Mouse (Mus musculus) layer of hippocampus, adult 18-20 months (tissue): ENCODE data around the gene Tmod1. TPM values are rescaled to one million over a fixed set of nuclear protein-coding genes. Genes with fewer than 3 reads are reported as not detected.

Source experiments
- DNase-seq, 2 experiments: peaks; one replicate each; pipeline ENCODE4 v3.0.0; 2022; ENCODE audit warnings: low spot score in 2 of 2
- long read RNA-seq: library from polyadenylated mRNA; stranded (forward); transcript quantifications from one replicate; pipeline ENCODE4 v2.0.0, GENCODE M21; 2021
- total RNA-seq, 2 experiments: library from RNA; stranded (reverse); gene quantifications; 2 replicates each; pipeline ENCODE4 v1.2.3; 2021

The Tmod1 gene
- 10 to 100 TPM; 20.6 to 22.8 TPM for total RNA-seq
- long read RNA-seq, transcript Tmod1-201 (10 exons, 3,158 nt), result major isoform, 26 of 31 reads
- long read RNA-seq, partial matches to known transcripts, result 1 of 31 reads
- long read RNA-seq, other reads (novel, unspliced or antisense), result 4 of 31 reads

- DNase-seq, result peak in 1 of 2 experiments; percentile 72
Measured at GRCm38 (mm10) chr4:46038892-46039751, at the start of gene Tmod1. Tmod1 (plus strand) TSS chr4:46038935.

- no peak for DNase-seq
Measured at GRCm38 (mm10) chr4:45990427-45991135, 48.2 kb upstream of the Tmod1 start.

- peak; percentile 66 to 88 for DNase-seq
Measured at GRCm38 (mm10) chr4:45998536-45998935, 40.2 kb upstream of the Tmod1 start.

- DNase-seq, result no peak
Measured at GRCm38 (mm10) chr4:46008142-46008793, 30.5 kb upstream of the Tmod1 start.

- no peak for DNase-seq
Measured at GRCm38 (mm10) chr4:46011698-46012097, 27.0 kb upstream of the Tmod1 start.

GRCm38 (mm10) chr4:46015605-46016004 lies 23.1 kb upstream of the Tmod1 start:
- DNase-seq, result no peak

GRCm38 (mm10) chr4:46023021-46023481 lies 15.7 kb upstream of the Tmod1 start:
- DNase-seq, result no peak

- DNase-seq, result peak in 1 of 2 experiments; percentile 49
Measured at GRCm38 (mm10) chr4:46025893-46026292, 12.8 kb upstream of the Tmod1 start.

- no peak for DNase-seq
Measured at GRCm38 (mm10) chr4:46028224-46028623, 10.5 kb upstream of the Tmod1 start.

- no peak for DNase-seq
Measured at GRCm38 (mm10) chr4:46028781-46029180, 10.0 kb upstream of the Tmod1 start.

GRCm38 (mm10) chr4:46029552-46029951 lies 9.2 kb upstream of the Tmod1 start:
- no peak for DNase-seq

- no peak for DNase-seq
Measured at GRCm38 (mm10) chr4:46032448-46032847, 6.3 kb upstream of the Tmod1 start.

- no peak for DNase-seq
Measured at GRCm38 (mm10) chr4:46033197-46033596, 5.5 kb upstream of the Tmod1 start.

- DNase-seq, result no peak
Measured at GRCm38 (mm10) chr4:46038591-46038891, 194 bp upstream of the Tmod1 start.

- no peak for DNase-seq
Measured at GRCm38 (mm10) chr4:46039899-46040298, 1.2 kb downstream of the Tmod1 start.

- DNase-seq, result peak in 1 of 2 experiments; percentile 61
Measured at GRCm38 (mm10) chr4:46040594-46041192, 2.0 kb downstream of the Tmod1 start.

GRCm38 (mm10) chr4:46041761-46042504 lies 3.2 kb downstream of the Tmod1 start:
- DNase-seq, result no peak

GRCm38 (mm10) chr4:46042505-46042850 lies 3.7 kb downstream of the Tmod1 start:
- DNase-seq, result no peak

GRCm38 (mm10) chr4:46043361-46043760 lies 4.6 kb downstream of the Tmod1 start:
- DNase-seq, result no peak

GRCm38 (mm10) chr4:46047971-46048370 lies 9.2 kb downstream of the Tmod1 start:
- DNase-seq, result no peak

- DNase-seq, result no peak
Measured at GRCm38 (mm10) chr4:46048418-46048817, 9.7 kb downstream of the Tmod1 start.
